Mouse (Mus musculus) midbrain, embryonic 15.5 days (tissue): ENCODE data around the gene Grcc10. TPM values are rescaled to one million over a fixed set of nuclear protein-coding genes. Genes with fewer than 3 reads are reported as not detected.
A peak's percentile ranks its signal among the peaks of the same experiment; 100 is the strongest.

Experiments
- ATAC-seq: fragments of 200-750 bp; cut with Nextera tagmentation; replicated peaks from 2 replicates; pipeline ENCODE4 v1.8.0; 2017; ENCODE audit warnings: moderate TSS enrichment
- H3K27ac ChIP-seq: fragments of 300-500 bp; sonication (generic); 2 replicates; pipeline ENCODE4 v1.5.1; 2015; ENCODE audit warnings: mild to moderate bottlenecking, inconsistent platforms
- H3K27me3 ChIP-seq: fragments of 300-500 bp; sonication (generic); replicated peaks from 2 replicates; pipeline ENCODE4 v1.6.1; 2015; ENCODE audit warnings: inconsistent platforms
- H3K36me3 ChIP-seq: fragments of 300-500 bp; sonication (generic); replicated peaks from 2 replicates; pipeline ENCODE4 v1.6.1; 2015; ENCODE audit warnings: inconsistent platforms
- H3K4me1 ChIP-seq: fragments of 300-500 bp; sonication (generic); 2 replicates; pipeline ENCODE4 v1.6.1; 2015; ENCODE audit warnings: inconsistent platforms
- H3K4me2 ChIP-seq: fragments of 300-500 bp; sonication (generic); 2 replicates; pipeline ENCODE4 v1.6.1; 2015; ENCODE audit warnings: inconsistent platforms, mild to moderate bottlenecking, moderate library complexity
- H3K4me3 ChIP-seq: fragments of 300-500 bp; sonication (generic); 2 replicates; pipeline ENCODE4 v1.5.1; 2015; ENCODE audit warnings: mild to moderate bottlenecking, inconsistent platforms
- H3K9ac ChIP-seq: fragments of 300-500 bp; sonication (generic); 2 replicates; pipeline ENCODE4 v1.6.1; 2015; ENCODE audit warnings: mild to moderate bottlenecking, inconsistent platforms
- H3K9me3 ChIP-seq: fragments of 300-500 bp; sonication (generic); 2 replicates; pipeline ENCODE4 v1.6.1; 2016; ENCODE audit warnings: inconsistent platforms
- WGBS: fragments of 180-500 bp; shearing (Covaris S2); methylation state at CpG from one replicate; pipeline ENCODE4 v1.1.7; 2015; ENCODE audit warnings: mixed read lengths; 5-methylcytosine and 5-hydroxymethylcytosine counted together
- polyA plus RNA-seq: library from polyadenylated mRNA; unstranded; fragments of >200 nt; fragmentation: Nextera tagmentation; extraction: Ambion mirVana; gene quantifications from 2 replicates; pipeline ENCODE4 v1.2.1, GENCODE M21; 2015

Grcc10 gene
- polyA plus RNA-seq, 1 experiment from 2014 or later, result 674 TPM

DNA sequence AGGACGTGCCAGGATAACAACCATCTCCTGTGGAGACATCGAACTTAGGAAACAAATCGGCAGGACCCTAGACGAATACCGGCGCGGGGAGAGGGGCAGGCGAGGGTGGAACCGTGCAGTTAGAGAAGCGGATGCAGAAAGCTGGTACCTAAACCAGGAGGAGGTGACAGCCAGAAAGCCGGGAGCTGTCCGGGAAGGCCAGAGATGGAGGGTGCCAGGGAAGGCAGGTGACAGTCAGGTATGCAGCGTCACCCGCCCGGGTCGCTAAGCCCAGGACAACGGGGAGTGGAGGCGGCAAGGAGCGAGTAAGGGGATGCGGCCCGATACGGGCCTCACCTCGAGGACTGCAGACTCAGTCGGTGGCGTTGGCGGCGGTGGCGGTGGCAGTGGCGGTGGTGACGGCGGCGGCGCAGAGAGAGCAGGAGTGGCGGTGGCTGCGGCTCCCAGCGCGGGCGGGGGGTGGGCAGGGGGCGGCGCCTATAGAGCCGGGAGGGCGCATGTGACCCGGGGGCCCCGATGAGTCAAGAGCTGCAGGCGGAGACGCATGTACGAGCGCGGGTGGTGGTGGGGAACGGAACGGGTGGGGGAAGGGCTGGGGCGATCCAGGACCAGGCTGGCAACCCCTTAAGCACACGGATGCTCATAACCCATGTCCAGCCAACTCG, 28.1 kb upstream of the Grcc10 start, which contains the start of gene Eno2:
Eno2 (minus strand) TSS at position 573 of the 665 bp plus-strand sequence.
- H3K9ac ChIP-seq, result peak within 1 kb of the TSS; percentile 60
- peak within 1 kb of the TSS; percentile 47 for H3K4me3 ChIP-seq
- H3K9me3 ChIP-seq, result no peaks in the 10 kb centered on the region
- 0 out of 2 replicates have a peak, but pooled peaks cover 2% of the 10 kb centered on the region for H3K27me3 ChIP-seq
- H3K27ac ChIP-seq, result peak within 1 kb of the TSS; percentile 67
- ATAC-seq, result peak; percentile 83
- peaks cover 27% of the 10 kb centered on the region for H3K4me1 ChIP-seq
- WGBS, result 1% methylated on average over 54 of the region's 54 CpGs
- H3K36me3 ChIP-seq, result no peaks in the 10 kb centered on the region
- H3K4me2 ChIP-seq, result peak within 1 kb of the TSS; percentile 81

DNA sequence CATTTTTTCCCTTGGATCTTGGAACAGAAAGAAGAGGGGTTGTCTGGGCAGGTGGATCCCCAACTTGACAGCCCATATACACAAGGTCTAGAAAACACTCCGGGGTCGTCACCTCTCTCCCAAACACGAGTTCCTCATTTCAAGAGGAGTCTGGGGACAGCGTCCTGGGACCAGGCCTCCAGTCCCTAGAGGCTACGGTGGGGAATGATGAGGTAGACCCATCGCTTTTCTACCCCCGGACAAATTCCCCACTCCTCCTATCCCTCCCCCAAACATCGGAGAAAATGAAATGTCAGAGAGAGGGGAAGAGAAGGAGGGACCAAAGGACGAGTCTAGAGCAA, 27.5 kb upstream of the Grcc10 start:
- 7% methylated on average over 9 of the region's 9 CpGs for WGBS
- peak overlapping the region; percentile 60 for H3K9ac ChIP-seq
- peak overlapping the region; percentile 67 for H3K27ac ChIP-seq
- no peaks in the 10 kb centered on the region for H3K9me3 ChIP-seq
- peak overlapping the region; percentile 81 for H3K4me2 ChIP-seq
- H3K4me1 ChIP-seq, result peaks cover 27% of the 10 kb centered on the region
- ATAC-seq, result peak; percentile 8; the same call in 1 of the 2 replicates
- peak overlapping the region; percentile 47 for H3K4me3 ChIP-seq
- 0 out of 2 replicates have a peak, but pooled peaks cover 2% of the 10 kb centered on the region for H3K27me3 ChIP-seq
- no peaks in the 10 kb centered on the region for H3K36me3 ChIP-seq

DNA sequence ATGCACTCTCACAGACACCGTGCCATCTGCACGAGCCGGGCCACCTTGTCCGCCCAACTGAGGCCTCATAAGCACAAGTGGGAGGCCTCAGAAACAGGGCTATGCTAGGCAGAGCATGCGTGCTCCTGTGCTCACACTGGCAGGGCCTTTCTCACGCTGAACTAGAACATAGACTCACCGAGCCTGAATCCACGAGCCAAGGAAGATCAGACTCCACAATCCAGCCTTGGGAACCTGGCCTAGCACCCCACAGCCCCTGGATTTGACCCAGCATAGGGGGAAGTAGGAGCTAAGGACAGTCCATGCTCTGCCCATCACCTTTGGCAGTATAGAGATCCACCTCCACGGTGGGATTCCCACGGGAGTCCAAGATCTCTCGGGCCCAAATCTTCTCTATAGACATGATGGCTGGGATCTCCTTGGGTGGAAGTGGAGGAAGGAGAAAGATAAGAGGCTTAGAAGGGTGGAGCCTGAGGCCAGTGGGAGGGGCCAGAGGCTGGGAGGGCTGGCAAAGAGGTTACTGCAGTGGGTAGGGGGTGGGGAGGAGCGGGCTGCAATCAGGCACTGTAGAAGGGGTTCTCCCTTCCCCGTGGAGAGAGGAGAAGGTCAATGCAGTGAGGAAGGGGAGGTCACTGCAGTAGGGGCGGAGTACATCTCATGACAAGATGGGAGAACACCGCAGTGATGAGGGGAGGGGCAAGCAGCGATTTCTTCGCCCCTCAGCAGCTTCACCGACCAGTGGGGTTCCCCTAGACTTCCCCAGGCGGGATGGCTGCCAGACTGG, 26.9 kb upstream of the Grcc10 start:
- H3K9me3 ChIP-seq, result no peaks in the 10 kb centered on the region
- WGBS, result 21% methylated on average over 17 of the region's 19 CpGs
- peak overlapping the region; percentile 60; the same call in 1 of the 2 replicates for H3K9ac ChIP-seq
- ATAC-seq, result peak; percentile 24
- H3K36me3 ChIP-seq, result no peaks in the 10 kb centered on the region
- H3K27me3 ChIP-seq, result 0 out of 2 replicates have a peak, but pooled peaks cover 2% of the 10 kb centered on the region
- H3K27ac ChIP-seq, result peak overlapping the region; percentile 67
- H3K4me3 ChIP-seq, result peak overlapping the region; percentile 47
- peak overlapping the region; percentile 81 for H3K4me2 ChIP-seq
- peaks cover 27% of the 10 kb centered on the region for H3K4me1 ChIP-seq

DNA sequence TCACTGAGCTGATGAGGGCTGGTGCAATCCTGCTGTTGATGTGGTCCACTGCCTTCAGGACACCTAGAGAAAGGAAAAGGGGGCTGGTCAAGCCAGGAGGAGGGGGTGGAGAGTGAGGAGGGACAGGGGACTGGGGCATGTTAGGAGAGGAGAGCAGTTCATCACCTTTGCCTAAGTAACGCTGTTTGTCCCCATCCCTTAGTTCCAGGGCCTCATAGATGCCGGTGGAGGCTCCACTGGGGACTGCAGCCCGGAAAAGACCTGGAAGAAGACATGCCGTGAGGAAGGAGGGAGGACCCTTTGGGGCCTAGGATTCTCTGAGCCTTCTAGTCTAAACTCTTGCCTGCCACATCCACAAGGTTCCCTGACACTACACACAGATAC, 26.4 kb upstream of the Grcc10 start:
- H3K27me3 ChIP-seq, result 0 out of 2 replicates have a peak, but pooled peaks cover 2% of the 10 kb centered on the region
- peaks cover 27% of the 10 kb centered on the region for H3K4me1 ChIP-seq
- H3K4me2 ChIP-seq, result peak overlapping the region; percentile 81
- no peaks in the 10 kb centered on the region for H3K36me3 ChIP-seq
- no peak for ATAC-seq
- H3K9ac ChIP-seq, result no peak overlapping the region
- peak overlapping the region; percentile 13; the same call in 1 of the 2 replicates for H3K27ac ChIP-seq
- no peaks in the 10 kb centered on the region for H3K9me3 ChIP-seq
- whole genome bisulfite sequencing, result 24% methylated on average over 4 of the region's 4 CpGs
- no peak overlapping the region for H3K4me3 ChIP-seq

DNA sequence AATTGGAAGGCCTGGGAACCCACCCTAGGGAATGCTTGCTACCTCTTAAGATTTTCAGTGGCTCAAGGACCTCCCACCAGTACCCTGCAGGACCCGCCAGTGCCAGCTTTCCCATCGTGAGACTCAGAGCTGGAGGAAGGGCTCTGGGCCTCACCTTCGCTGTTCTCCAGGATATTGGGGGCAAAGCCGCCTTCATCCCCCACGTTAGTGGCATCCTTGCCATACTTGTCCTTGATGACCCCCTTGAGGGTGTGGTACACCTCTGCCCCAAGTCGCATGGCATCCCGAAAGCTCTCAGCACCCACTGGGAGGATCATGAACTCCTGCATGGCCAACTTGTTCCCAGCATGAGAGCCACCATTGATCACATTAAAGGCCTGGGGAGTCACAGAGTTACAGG, 24.8 kb upstream of the Grcc10 start:
- ATAC-seq, result no peak
- H3K27ac ChIP-seq, result no peak overlapping the region
- H3K4me1 ChIP-seq, result peaks cover 27% of the 10 kb centered on the region
- no peaks in the 10 kb centered on the region for H3K36me3 ChIP-seq
- H3K4me3 ChIP-seq, result no peak overlapping the region
- WGBS, result 89% methylated on average over 7 of the region's 7 CpGs
- H3K9me3 ChIP-seq, result no peaks in the 10 kb centered on the region
- no peak overlapping the region for H3K9ac ChIP-seq
- 0 out of 2 replicates have a peak, but pooled peaks cover 2% of the 10 kb centered on the region for H3K27me3 ChIP-seq
- H3K4me2 ChIP-seq, result no peak overlapping the region

DNA sequence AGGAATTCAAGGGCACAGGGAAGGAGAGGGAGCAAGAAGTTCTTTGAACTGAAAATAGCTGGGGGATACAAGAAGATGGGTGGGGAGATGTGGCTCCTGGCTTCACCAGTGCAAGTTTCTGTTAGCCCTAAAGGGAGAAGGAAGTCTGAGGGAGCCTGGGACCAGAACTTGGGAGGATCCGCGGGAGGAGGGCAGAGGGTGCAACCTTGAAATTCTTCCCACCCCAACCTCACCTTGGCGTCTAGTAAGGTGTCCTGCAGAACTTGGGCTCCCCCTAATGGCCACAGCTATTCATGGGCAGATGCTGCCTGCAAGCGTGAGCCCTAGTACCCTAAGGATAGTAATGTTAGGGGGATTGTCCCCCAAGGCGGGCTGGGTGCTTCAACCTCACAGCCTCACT, 18.1 kb upstream of the Grcc10 start:
- WGBS, result 4% methylated on average over 5 of the region's 5 CpGs
- Histone ChIP-seq H3K4me2 (no peak overlapping the region), H3K9ac (no peak overlapping the region)

DNA sequence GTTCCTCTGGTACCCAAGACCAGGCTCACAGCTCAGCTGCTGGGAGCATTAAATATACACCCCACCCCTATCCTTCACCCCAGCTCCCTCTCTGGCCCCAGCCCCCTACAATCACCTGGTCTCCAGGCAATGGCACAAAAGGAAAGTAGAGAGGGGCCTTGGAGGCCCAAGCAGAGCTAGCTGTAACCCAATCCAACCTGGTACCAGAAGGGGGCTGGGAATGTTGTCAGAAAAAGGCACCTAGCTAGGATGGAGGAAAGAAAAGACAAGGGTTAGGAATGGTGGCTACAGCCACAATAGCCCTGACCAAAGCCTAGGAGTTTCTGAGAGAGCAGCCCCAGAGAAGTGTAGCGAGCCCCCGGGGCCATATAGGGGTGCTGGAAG, 17.7 kb upstream of the Grcc10 start:
- H3K27me3 ChIP-seq, result no peaks in the 10 kb centered on the region
- 64% methylated on average over 2 of the region's 2 CpGs for WGBS
- ATAC-seq, result no peak
- no peak overlapping the region for H3K9ac ChIP-seq
- H3K27ac ChIP-seq, result peak overlapping the region; percentile 96
- H3K4me1 ChIP-seq, result peaks cover 37% of the 10 kb centered on the region
- H3K36me3 ChIP-seq, result no peaks in the 10 kb centered on the region
- H3K9me3 ChIP-seq, result no peaks in the 10 kb centered on the region
- H3K4me2 ChIP-seq, result no peak overlapping the region
- H3K4me3 ChIP-seq, result no peak overlapping the region

More for the DNA sequence above, 18.1 kb upstream of the Grcc10 start:
- Histone ChIP-seq H3K4me1 (peaks cover 33% of the 10 kb centered on the region), H3K27me3 (no peaks in the 10 kb centered on the region), H3K36me3 (no peaks in the 10 kb centered on the region), H3K9me3 (no peaks in the 10 kb centered on the region), H3K4me3 (no peak overlapping the region), H3K27ac (peak overlapping the region; percentile 96)
- ATAC-seq, result no peak

DNA sequence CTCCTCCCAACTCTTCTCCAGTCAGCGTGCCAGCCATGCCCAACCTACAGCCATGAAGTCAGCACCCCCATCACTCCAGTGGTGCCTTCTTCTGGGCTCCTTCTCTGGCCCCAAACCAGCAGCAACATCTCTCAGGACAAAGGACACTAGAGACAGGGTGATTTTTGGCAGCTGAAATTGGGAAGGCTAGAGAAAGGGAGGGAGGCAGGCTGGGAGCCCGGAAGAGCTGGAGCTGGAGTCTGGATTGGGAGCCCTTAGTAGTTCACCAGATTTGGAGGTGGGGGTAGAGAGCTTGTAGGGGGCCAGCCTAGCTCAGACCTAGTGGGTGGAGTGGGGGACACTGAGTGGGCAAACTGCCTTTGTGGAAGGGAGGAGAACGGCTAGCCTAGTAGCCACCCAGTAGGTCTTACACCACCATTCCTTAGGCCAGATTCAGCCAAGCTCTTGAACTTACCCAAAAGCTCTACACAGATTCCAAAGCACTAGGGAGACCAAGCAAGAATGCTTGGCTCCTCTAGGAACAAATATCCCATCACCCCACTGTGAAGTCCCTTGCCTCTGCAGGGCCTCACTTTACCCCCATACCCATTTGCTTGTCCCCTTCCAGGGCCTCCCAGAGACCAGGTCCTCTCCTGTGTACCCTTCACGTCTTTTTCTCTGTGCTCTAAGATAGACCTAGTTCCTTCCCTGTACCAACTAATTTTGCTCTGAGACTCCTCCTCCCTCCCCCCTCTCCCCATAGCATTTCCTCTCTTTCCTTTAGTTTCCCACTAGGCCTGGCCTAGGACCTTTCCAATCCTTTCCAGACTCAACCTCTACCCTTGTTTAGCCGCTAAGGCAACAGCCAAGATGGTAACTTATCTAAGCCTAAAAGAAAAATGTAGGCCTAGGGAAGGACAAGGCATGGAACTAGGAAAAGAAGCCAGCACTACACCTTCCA, 17.0 kb upstream of the Grcc10 start:
- Histone ChIP-seq H3K36me3 (no peaks in the 10 kb centered on the region), H3K27me3 (no peaks in the 10 kb centered on the region), H3K4me2 (peak overlapping the region; percentile 72), H3K4me1 (peaks cover 44% of the 10 kb centered on the region), H3K27ac (peak overlapping the region; percentile 96), H3K9me3 (no peaks in the 10 kb centered on the region), H3K4me3 (peak overlapping the region; percentile 58), H3K9ac (peak overlapping the region; percentile 81; the same call in 1 of the 2 replicates)
- WGBS, result 16% methylated on average over 5 of the region's 5 CpGs
- peak; percentile 32 for ATAC-seq

DNA sequence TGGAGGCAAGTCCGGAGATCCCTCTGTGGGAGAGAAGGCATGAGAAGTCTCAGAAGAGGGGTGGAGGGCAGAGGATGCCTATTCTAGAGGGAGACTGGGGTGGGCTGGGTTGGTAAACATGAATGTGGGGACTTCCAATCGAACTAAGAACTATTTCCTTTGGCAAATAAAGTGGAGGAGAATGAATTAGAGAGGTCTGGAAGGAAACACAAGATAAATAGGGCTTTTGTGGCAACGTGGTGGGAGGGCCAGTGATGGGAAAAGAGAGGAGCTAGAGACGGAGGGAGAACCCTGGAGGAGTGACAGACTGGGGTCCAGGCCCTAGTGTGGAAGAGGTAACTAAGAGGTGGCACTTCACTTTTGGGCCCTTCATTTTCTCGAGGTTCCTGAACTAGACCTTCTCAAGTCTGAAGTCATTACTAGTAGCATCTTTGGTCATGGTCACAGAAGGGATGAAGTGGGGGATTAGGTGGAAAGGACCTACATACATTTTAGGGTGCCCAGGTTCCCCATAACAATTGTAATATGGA, 16.2 kb upstream of the Grcc10 start:
- peak overlapping the region; percentile 72 for H3K4me2 ChIP-seq
- no peak for ATAC-seq
- 4% methylated on average over 5 of the region's 5 CpGs for WGBS
- no peaks in the 10 kb centered on the region for H3K9me3 ChIP-seq
- peak overlapping the region; percentile 81 for H3K9ac ChIP-seq
- H3K4me1 ChIP-seq, result peaks cover 45% of the 10 kb centered on the region
- H3K4me3 ChIP-seq, result peak overlapping the region; percentile 58
- no peaks in the 10 kb centered on the region for H3K36me3 ChIP-seq
- peak overlapping the region; percentile 96 for H3K27ac ChIP-seq
- no peaks in the 10 kb centered on the region for H3K27me3 ChIP-seq

DNA sequence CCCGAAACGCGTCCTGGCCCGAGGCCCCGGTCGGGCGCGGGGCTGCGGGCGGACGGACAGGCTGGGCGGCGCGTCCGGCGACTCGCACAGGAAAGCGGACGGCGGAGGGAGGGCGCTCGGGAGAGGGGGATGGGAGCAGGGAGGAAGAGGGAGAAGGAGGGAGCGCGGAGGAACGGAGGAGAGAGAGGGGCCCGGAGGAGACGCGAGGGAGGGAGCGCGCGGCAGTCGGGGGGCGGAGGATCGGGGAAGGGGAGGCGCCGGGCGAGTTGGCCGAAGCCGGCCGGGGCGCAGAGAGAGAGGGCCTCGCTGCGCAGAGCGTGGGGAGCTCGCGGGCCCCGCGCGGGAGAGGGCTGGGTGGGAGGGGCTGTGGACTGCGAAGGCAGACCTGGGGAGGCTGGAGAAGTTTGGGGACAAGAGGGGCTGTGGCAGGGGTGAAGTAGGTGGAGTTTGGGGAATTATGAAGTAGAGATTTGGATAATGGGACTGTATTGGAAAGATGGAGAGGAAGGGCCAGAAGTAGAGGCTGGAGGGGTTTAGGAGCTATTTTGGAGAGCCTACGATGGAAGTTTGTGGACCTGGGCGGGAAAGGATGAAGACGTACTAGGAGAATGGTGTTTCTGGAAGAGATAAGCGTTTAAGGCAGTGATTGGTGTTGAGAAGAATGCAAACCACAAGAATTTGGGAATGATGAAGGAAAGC, 15.6 kb upstream of the Grcc10 start:
- Histone ChIP-seq H3K9me3 (no peaks in the 10 kb centered on the region), H3K27me3 (no peaks in the 10 kb centered on the region), H3K9ac (peak overlapping the region; percentile 81), H3K27ac (peak overlapping the region; percentile 96), H3K4me3 (peak overlapping the region; percentile 58), H3K4me2 (peak overlapping the region; percentile 72), H3K4me1 (peaks cover 45% of the 10 kb centered on the region), H3K36me3 (no peaks in the 10 kb centered on the region)
- peak; percentile 79 for ATAC-seq
- under 1% methylated on average over 53 of the region's 54 CpGs for WGBS
